Mouse (Mus musculus): ENCODE measurements around the gene Kif1c.
A peak's percentile ranks its signal among the peaks of the same experiment; 100 is the strongest.

Kif1c gene

DNA sequence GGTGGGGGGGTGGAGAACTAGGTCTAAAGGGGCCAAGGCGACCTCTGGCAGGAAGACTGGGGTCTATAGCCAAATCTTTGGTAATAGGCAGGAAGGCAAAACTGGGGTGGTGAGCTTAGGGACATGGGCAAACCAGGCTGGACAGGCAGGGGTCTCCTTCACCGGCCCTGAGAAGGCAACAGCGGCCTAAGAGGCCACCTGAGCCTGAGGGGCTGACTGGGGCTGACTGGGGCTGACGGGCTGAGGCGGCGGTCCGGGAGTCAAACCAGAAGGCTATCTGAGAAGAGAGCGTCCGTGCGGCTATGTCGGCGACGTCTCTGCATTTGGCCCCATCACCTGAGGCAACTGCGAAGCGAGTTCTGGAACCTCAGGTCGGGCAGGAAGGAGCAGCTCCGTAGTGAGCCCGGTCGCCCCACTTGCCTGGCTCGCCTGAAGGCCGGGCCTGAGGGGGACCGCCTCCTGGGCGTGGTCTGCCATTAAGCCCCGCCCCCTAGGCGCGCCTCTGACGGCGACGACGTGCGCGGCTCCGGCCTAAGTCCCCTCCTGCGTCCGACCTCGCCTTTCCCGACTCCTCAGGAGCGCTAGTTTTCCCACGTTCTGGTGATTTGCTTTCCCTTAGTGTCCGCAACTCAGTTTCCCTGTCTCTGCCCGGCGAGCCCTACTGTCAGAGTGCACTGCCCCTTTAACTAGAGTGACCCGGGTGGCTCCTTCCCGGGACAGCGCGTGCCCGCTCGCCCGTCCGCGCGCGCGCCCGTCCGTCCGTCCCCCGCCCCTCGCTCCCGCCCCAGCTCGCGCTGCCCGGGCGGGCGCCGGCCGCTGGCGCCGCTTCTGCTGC is at the start of gene Kif1c, which contains the start of gene Inca1:
Kif1c (plus strand) TSS at position 827 of the 835 bp plus-strand sequence.
Inca1 (minus strand) TSS at position 434 of the 835 bp plus-strand sequence.
- peak; percentile 97 for DNase-seq

- DNase-seq: no peak
Observed at GRCm38 (mm10) chr11:70651391-70651790, 49.0 kb upstream of the Kif1c start.

- no peak for DNase-seq
Observed at GRCm38 (mm10) chr11:70652029-70652883, 48.1 kb upstream of the Kif1c start.

DNA sequence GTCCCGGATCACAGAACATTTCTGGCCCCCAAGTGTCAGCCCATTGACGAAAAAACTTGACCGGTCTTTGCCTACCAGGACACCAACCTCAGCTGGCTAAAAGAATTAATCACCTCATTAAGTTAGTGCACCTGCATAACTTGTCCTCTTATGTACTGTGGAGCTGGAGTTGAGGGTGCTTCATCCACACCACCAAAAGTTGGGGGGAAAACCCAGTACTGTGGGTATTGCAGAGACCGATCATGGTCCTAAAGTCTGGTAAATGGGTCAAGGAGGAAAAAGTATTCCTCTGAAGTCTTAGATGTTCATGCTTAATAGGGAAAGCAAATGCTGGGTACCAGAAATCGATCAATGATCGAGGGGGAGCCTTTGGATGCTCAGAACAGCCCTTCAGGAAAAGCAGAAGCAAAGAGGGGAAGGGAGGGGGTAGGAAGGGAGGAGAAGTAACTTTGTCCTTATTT is 47.4 kb upstream of the Kif1c start:
- DNase-seq: no peak

DNA sequence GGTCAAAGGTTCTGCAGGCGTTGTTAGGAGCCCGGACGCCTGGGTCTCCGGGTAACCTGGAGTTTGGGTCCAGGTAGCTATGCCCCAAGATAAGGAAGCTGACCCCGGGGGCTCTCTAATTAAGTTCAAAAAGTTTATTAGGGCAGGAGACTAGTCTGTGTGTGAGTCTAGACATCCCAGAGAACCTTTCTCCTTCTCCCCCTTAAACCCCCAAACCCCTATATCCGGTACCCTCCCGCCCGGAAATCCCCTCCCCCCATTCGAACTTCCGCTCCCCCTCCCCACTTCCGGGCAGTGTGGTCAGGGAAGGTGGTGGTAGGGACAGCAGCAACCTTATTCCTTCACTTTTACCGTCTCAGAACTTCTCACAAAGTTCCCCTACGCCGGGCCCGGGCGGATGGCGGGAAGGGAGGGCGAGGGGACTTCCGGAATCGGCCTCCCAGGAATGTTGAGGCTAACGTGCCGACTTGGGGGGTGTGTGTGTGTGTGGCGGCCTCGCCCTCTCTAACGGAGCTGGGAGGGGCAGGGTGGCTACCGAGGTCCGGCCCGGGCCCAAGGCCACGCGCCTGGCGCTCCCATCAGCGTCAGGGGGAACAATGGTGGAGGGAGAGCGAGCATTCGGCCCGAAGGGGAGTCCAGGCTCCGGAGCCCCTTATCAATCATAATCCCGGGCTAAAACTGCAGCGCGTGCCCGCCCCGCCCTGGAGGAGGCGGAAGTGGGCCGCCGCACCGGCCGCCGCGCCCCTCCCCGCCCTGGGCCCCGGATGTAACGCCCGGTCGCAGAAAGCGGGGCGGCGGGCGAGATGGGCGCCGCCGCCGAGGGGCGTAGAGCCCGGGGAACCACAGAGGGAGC is 46.8 kb upstream of the Kif1c start:
- DNase-seq: peak; percentile 78

DNA sequence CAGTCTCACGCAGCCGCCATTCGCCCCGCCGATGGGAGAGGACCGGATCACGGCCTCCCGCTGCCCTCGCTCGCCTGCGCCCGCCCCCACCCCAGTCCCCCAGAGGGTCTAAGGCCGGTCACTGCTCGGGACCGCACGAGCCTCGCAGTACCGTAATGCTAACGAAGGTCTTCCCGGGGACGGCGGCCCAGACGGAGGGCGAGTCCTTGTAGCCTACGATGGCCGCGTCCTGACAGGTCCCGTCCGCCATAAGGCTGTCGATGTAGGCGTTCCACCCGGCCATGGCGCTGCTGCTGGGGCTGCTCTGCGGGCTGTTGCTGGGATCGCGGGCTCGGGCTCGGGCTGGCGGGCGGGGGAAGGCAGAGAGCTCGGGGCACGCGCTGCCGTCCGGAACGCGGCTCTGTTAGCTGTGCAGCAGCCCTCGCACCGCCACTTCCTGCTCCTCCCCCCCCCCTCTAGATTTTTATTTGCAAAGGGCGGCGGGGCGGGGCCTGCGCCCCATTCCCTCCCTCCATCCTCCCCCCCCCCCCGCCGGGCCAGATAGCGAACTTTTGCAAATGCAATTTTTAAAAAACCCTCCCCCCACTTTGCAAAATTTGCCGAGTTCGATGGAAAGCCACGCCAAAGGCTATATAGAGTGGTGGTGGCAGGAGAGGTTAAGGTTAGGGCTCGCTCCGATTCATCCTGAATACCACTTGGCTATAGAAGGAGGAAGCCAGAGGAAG is 46.0 kb upstream of the Kif1c start, which contains the start of gene Pfn1:
Pfn1 (minus strand) TSS at position 447 of the 725 bp plus-strand sequence.
- peak; percentile 81 for DNase-seq

DNA sequence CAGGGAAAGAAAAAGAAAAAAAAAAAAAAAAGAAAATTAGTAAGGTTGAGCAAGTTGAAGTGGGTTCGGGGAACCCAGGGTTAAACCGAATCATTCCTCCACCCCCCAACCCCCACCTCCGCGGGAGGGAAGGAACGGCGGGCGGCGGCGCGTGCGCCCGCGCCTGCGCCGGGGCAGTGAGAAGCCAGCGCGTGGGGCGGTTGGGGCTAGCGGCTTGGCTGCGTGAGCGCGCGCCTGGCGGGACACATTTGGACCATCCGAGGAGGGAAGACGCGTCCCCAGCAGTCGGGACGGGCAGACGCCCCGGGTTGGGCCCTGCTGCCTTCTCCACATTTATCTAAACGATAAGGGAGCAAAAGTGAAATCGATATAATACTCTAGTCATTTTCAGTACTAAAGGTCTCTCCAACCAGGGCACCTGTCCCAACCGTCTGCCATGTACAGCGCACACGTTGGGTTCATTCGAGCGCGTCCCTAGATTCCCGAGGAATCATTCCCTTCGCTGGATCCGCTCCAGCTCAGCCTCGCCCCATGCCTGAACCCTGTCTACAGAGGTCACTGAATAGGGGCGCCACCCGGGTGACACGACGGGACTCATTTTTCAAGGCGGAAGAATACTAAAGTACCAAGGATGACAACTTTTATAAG is 45.3 kb upstream of the Kif1c start:
- peak; percentile 85 for DNase-seq

- DNase-seq: peak; percentile 51
Observed at GRCm38 (mm10) chr11:70655571-70656455, 44.5 kb upstream of the Kif1c start.

GRCm38 (mm10) chr11:70656456-70656927 is 43.9 kb upstream of the Kif1c start:
- no peak for DNase-seq

DNA sequence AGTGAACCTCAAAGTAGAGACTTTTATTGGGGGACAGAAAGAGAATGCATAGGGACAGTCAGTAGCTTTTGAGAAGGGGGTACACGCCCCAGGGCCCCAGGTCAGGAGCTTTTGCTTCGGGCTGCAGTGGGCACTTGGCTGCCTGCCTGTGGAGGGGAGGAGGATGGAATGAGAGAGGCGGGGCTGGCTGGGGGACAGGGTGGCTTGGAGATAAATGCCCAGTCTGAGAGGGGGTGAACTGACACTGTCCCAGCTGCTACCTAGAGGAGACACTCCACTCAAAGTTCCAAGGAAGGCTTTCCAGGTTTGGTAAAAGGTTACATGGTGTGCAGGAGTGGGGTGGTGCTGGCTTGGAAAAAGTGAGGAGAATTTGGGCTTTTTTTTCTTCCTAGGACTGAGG is 43.4 kb upstream of the Kif1c start, which contains the start of gene Eno3:
Eno3 (plus strand) TSS at position 239 of the 400 bp plus-strand sequence.
- no peak for DNase-seq

GRCm38 (mm10) chr11:70657573-70657972 is 42.8 kb upstream of the Kif1c start:
- no peak for DNase-seq

DNA sequence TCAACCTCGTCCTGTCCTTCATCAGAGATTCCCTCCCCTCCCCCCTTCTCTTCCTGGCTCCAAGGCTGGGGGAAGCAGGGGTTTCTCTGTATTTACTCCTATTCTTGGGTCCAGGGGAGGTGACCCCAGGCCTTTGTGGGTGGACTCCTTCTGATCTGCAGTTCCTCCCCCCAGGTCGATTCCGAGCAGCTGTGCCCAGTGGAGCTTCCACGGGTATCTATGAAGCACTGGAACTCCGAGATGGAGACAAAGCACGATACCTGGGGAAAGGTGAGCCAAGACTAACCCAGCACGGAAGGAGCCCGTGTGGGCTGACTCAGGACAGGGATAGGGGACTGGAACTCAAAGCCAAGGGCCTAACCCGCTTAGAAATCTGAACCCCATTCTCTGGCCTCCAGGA is 42.4 kb upstream of the Kif1c start:
- no peak for DNase-seq

- DNase-seq: no peak
Observed at GRCm38 (mm10) chr11:70658521-70658920, 41.8 kb upstream of the Kif1c start.

- no peak for DNase-seq
Observed at GRCm38 (mm10) chr11:70658942-70659341, 41.4 kb upstream of the Kif1c start.

- no peak for DNase-seq
Observed at GRCm38 (mm10) chr11:70660571-70660970, 39.8 kb upstream of the Kif1c start.

- DNase-seq: no peak
Observed at GRCm38 (mm10) chr11:70663101-70663500, 37.2 kb upstream of the Kif1c start.

- DNase-seq: no peak
Observed at GRCm38 (mm10) chr11:70663957-70664356, 36.4 kb upstream of the Kif1c start.

GRCm38 (mm10) chr11:70664741-70665140 is 35.6 kb upstream of the Kif1c start:
- no peak for DNase-seq

- DNase-seq: no peak
Observed at GRCm38 (mm10) chr11:70666687-70667086, 33.7 kb upstream of the Kif1c start.

Data from lung, postnatal 14 days (tissue).